Mouse (Mus musculus) Patski (cell line): ENCODE data around the gene Zfp689. TPM values are rescaled to one million over a fixed set of nuclear protein-coding genes. Genes with fewer than 3 reads are reported as not detected.
"Not testable (repeated sequence)": the region's sequence is repeated elsewhere in the genome, so short reads cannot be mapped to it uniquely, and the experiment has no call there.

Experiments
- ATAC-seq: fragments of 100-300 bp; one replicate; pipeline ENCODE4 v1.8.0; 2021
- CTCF ChIA-PET: fragments of 350-600 bp; sonication (Branson Sonifier 250); formaldehyde crosslinking; loops from one replicate; lab custom pipeline; 2022; ENCODE audit warnings: inconsistent platforms; lab: Charles Lee
- POLR2A ChIA-PET: fragments of 350-600 bp; sonication (Branson Sonifier 250); formaldehyde crosslinking; loops from one replicate; lab custom pipeline; 2022; ENCODE audit warnings: antibody characterized with exemption, inconsistent platforms; lab: Charles Lee
- DNase-seq: peaks from one replicate; pipeline ENCODE4 v3.0.0-alpha.2; 2011; ENCODE audit warnings: low read depth, low spot score
- H3K27me3 ChIP-seq: fragments of 371-371 bp; one replicate; pipeline ENCODE4 v1.5.1; 2021
- CTCF ChIP-seq: fragments of 100-300 bp; IDR thresholded peaks from one replicate; pipeline ENCODE4 v1.5.1; 2021
- in situ Hi-C: fragments of 300-500 bp; cut with MboI; formaldehyde crosslinking; loops from 3 replicates; pipeline ENCODE4 v1.11.1; 2018; ENCODE audit warnings: low pct_unique_long_range_greater_than_20kb, mixed read lengths
- polyA plus RNA-seq: library from polyadenylated mRNA; unstranded; gene quantifications from one replicate; pipeline ENCODE4 v1.2.3, GENCODE M21; 2021

Zfp689 gene
- polyA plus RNA-seq, 1 experiment from 2014 or later: 5.9 TPM

GRCm38 (mm10) chr7:127471646-127472010, 22.7 kb upstream of the Zfp689 start:
- no peak for TF ChIP-seq CTCF
- DNase-seq (no peak), ATAC-seq (peak; percentile 52)
- in situ Hi-C loops: no loop called here
- ChIA-PET CTCF (no interaction called here), POLR2A (interaction anchor here (1.4 to 1.5 kb wide), 2 partner anchors 8 to 41 kb away, joined by 6 to 9 read pairs; partner anchors contain the start of genes Fbrs and Srcap)
- no peaks in the 10 kb centered on the region for H3K27me3 ChIP-seq

- CTCF ChIA-PET: interaction anchor here (1.0 kb wide), 1 partner anchor 20 kb away, joined by 3 read pairs; no protein-coding TSS in a partner anchor
- TF ChIP-seq CTCF: no peak
- ATAC-seq: peak; percentile 84
- in situ Hi-C loops: no loop called here
- H3K27me3 ChIP-seq: no peaks in the 10 kb centered on the region
- POLR2A ChIA-PET: interaction anchor here (0.7 to 1.5 kb wide), 5 partner anchors 9 to 454 kb away, joined by 3 to 9 read pairs (median 4); partner anchors contain the start of genes Fbrs and Srcap
- peak; percentile 95 for DNase-seq
These were observed 22.0 kb upstream of the Zfp689 start for GRCm38 (mm10) chr7:127470743-127471645.

- DNase-seq (no peak), ATAC-seq (no peak)
- in situ Hi-C loops: no loop called here
- H3K27me3 ChIP-seq: no peaks in the 10 kb centered on the region
- no peak for TF ChIP-seq CTCF
- CTCF ChIA-PET: interaction anchor here (1.0 kb wide), 1 partner anchor 19 kb away, joined by 3 read pairs; no protein-coding TSS in a partner anchor
- POLR2A ChIA-PET: interaction anchor here (0.5 to 1.4 kb wide), 4 partner anchors 9 to 453 kb away, joined by 3 to 4 read pairs (median 4); no protein-coding TSS in a partner anchor
These were observed 21.2 kb upstream of the Zfp689 start for GRCm38 (mm10) chr7:127470011-127470715.

- POLR2A ChIA-PET: interaction anchor here (2.0 kb wide), 1 partner anchor 14 kb away, joined by 4 read pairs; no protein-coding TSS in a partner anchor
- no peak for DNase-seq
- TF ChIP-seq CTCF: no peak
- H3K27me3 ChIP-seq: no peaks in the 10 kb centered on the region
- no peak for ATAC-seq
- in situ Hi-C loops: loop anchor here (5.0 kb wide), 1 partner anchor 104 kb away; no protein-coding TSS in a partner anchor
- CTCF ChIA-PET: no interaction called here
These were observed 17.6 kb upstream of the Zfp689 start for GRCm38 (mm10) chr7:127466606-127467005.

- CTCF ChIA-PET, ATAC-seq, H3K27me3 ChIP-seq, DNase-seq: not testable (repeated sequence)
- in situ Hi-C loops: loop anchor here (5.0 kb wide), 1 partner anchor 103 kb away; no protein-coding TSS in a partner anchor
- POLR2A ChIA-PET: interaction anchor here (0.6 to 2.0 kb wide), 2 partner anchors 13 to 121 kb away, joined by 3 to 4 read pairs; no protein-coding TSS in a partner anchor
These were observed 16.7 kb upstream of the Zfp689 start for GRCm38 (mm10) chr7:127465670-127466069.

GRCm38 (mm10) chr7:127465191-127465590, 16.2 kb upstream of the Zfp689 start:
- no peak for ATAC-seq
- ChIA-PET CTCF (no interaction called here), POLR2A (interaction anchor here (0.6 kb wide), 1 partner anchor 122 kb away, joined by 3 read pairs; no protein-coding TSS in a partner anchor)
- in situ Hi-C loops: loop anchor here (5.0 kb wide), 1 partner anchor 103 kb away; no protein-coding TSS in a partner anchor
- H3K27me3 ChIP-seq: no peaks in the 10 kb centered on the region
- DNase-seq: no peak
- TF ChIP-seq CTCF: no peak

- in situ Hi-C loops, ATAC-seq, H3K27me3 ChIP-seq, DNase-seq: not testable (repeated sequence)
- POLR2A ChIA-PET: interaction anchor here (1.0 to 1.8 kb wide), 2 partner anchors 11 to 22 kb away, joined by 3 to 6 read pairs; partner anchors contain the start of gene Zfp689
- CTCF ChIA-PET: interaction anchor here (1.7 kb wide), 1 partner anchor 33 kb away, joined by 3 read pairs; no protein-coding TSS in a partner anchor
These were observed 10.4 kb upstream of the Zfp689 start, which contains the start of gene Prr14 for GRCm38 (mm10) chr7:127459311-127459710. Gene Prr14, plus strand, starts transcription at chr7:127459611.

- CTCF ChIA-PET, ATAC-seq, DNase-seq, POLR2A ChIA-PET, H3K27me3 ChIP-seq, in situ Hi-C loops: not testable (repeated sequence)
These were observed 9.6 kb upstream of the Zfp689 start for GRCm38 (mm10) chr7:127458371-127459122.

GRCm38 (mm10) chr7:127454905-127455304, 5.9 kb upstream of the Zfp689 start:
- ChIA-PET POLR2A (no interaction called here), CTCF (no interaction called here)
- ATAC-seq: no peak
- no peak for DNase-seq
- TF ChIP-seq CTCF: no peak
- in situ Hi-C loops: no loop called here
- H3K27me3 ChIP-seq: no peaks in the 10 kb centered on the region
